Mouse (Mus musculus): Measurements from ENCODE around the gene Etnppl.

Etnppl gene

DNA sequence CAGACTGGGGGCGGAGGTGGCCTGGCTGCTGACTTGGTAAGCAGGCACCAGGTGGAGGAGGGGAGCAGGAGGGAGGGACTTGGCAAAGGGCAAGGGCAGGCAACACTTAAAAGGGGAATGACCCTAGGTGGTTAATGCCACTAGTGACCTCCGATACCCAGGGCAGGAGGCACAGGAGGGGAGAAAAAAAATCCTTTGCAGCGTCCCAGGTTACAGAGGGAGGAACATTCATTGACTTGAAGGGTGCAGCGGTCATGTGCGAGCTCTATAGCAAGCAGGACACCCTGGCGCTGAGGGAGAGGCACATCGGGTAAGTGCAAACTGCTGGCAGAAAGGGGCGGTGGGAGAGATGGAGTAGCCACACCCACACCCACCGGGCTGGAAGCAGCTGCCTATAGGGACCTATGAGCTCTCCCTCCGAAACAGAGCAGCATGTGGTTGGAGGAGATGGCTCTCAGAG lies at the start of gene Etnppl:
TSS of gene Etnppl (plus strand) at position 10 of the 460 bp plus-strand sequence.
- peak; percentile 36 for DNase-seq (ENCODE audit: low read depth, low spot score)

DNA sequence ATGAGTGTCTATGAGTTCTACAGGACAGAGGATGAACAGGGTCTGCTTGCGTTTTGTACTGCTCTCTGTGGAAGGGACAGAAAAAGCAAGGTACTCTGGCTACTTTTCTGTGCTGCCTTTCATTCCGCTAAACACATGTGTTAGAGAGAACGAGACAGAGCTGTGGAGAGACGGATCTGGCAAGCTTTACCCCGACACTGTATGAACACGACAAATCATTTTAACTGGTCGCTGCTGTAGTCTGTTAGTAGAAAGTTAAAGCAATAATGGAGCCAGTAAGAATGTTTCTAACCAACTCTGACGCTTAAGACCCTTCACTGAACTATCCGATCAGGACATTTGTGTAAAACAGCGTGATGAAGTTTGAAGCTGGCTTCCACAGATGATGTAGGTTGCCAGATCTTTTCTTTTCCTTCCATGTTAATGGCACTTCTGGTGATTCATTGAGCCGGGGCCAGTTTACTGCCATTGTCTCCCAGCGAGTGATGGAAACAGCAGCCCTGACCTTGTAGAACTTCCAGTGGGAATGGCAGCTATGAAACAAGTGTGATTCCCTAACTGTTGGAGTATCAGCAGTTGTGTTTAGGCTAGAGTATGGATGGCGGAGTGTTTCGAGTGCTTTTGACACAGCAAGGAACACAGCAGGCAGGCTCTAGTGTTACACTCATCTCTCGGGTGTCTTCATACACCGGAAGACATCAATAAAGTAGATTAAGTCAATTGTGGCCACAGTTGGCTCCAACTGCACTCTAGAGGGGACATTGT lies 48.7 kb upstream of the Etnppl start:
- peak; percentile 16 for DNase-seq (ENCODE audit: low read depth, low spot score)

DNA sequence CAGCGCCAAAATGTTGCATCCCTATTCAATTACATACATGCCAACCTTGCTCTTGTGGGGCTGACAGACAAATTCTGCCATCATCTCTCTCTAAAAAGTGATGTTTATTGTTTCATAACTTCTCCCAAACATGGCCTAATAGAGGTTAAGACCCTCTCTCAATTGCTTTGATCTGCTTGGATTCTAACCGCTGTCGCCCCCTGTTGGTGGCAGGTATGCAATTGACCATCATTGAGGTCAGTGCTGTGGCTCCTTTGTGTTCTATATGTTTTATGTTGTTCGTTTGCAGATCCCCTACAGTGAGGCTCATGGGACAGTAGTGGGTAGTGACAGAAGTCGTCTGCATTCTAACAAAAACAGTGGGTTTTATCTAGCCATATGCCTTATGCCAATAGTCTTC lies 44.0 kb upstream of the Etnppl start:
- no peak for DNase-seq (ENCODE audit: low read depth, low spot score)

DNA sequence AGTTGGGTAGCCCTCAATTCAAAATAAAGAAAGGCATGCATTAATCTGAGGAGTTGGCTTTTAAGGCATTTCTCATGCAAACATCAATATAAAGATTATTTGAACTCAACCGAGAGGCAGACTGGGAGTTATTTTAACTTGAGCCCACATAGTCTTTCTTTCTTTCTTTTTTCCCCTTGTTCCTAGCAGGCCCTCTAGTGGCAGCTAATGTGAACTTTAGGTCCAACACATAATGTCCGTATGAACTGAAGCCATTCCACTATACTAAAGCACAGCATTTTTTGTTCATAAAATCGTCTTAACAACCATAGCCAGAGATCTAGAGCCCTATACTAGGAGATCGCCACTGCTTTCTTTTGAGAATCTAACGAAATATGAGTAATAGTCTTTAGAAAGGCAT lies 42.6 kb upstream of the Etnppl start:
- peak; percentile 58 for DNase-seq (ENCODE audit: low read depth, low spot score)

DNA sequence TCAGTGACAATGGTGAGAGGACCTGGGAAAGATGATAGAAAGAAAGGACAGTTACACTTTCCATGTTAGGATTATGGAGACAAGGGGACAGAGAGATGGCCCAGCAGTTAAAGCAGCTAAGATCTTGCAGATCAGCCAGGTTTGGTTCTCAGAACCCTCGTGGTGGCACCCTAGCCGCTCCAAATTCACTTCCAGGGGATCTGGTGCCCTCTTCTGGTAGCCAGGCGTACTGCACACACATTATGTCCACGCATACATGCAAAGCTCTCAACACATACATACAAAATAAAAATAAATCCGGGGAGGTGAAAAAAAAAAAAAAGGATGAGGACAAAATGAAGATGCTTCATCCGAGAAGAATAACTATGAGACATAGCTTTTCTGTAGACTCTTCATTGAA lies 40.6 kb upstream of the Etnppl start:
- DNase-seq (ENCODE audit: low read depth, low spot score): peak; percentile 43

DNA sequence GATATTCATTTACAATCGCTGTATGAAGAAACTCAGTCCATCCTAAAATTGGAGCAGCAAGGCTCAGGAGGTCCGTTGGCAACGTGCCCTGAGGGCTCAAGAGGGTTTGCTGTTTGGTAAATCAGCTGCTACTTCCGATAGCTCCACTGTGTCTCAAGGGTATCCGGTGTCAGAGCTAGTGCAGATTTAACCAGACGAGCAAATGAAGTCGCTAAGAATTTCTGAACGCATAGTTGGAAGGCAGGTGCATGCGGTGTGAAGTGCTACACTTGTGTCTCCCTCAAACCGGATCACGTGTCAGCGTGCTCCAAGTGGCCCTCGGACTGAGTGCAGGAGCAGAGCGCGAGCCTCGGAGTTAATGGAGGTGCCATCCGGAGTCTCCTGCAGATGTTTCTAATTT lies 37.7 kb upstream of the Etnppl start:
- DNase-seq (ENCODE audit: low read depth, low spot score): peak; percentile 37

DNA sequence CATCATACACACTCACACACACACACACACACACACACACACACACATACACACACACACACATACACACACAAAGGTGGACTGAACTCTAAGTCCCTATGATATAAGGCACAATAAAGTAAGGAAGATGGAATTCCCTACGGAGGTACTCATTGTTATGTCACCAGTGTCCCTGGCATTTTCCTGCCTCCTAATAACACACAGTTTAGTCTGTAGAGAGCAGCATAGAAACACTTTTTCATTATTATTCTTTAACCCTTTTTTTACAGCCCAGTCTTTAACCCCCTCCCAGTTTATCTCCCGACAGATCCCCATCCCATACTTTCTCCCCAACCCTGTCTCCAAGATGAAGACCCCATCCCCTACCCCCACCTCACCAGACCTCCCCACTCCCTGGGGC lies 35.7 kb upstream of the Etnppl start:
- no peak for DNase-seq (ENCODE audit: low read depth, low spot score)

DNA sequence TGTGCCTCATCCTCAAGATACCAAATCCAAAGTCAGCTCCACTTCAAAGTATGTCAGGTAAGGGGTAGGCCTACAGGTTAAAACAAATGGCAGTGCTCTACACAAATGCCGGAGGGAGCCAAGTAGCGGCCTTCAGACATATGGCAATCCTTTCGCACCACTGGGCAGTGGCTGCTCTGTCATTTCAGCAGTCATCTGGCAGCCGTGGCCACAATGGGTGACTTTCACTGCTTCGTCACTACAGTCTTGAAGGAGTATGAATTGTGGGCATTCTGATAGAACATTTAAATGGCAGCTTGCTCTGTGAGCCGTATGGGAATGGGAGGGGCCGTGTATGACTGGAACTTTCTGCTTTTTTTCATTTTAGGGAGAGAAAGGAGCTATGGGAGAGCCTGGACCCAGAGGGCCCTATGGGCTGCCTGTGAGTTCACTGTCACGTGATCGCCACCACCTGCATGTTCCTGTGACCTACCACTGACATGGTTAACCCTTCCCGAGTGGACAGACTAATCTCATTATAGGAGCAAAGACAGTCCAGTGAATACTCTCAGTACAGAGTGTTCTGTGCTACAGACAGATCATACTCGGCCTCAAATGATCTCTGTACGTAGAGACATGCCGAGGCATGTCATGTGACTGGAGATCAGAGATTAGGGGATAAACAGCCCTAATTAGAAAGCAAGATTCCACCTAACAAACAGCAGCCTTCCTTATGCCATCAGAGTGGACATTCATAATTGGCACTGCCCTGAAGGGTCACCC lies 34.2 kb upstream of the Etnppl start:
- DNase-seq (ENCODE audit: low read depth, low spot score): no peak

DNA sequence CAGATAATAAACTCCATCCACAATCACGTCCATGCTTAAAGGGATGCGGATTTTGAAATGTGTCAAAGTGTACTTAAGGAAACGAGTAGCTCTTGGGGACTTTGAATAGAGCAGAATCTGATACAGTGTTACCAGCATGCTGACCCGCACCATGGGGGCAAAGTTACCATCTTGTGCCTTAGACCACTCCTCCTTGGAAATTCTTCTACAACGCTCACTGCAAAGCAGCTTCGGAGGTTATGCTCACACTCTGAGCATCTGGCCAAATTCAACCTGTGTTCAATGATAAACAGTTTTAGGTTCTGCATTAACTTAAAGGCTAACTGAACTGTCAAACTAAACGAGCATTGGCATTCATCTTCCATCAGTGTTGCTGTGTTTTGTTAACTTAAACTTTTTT lies 33.2 kb upstream of the Etnppl start:
- no peak for DNase-seq (ENCODE audit: low read depth, low spot score)

DNA sequence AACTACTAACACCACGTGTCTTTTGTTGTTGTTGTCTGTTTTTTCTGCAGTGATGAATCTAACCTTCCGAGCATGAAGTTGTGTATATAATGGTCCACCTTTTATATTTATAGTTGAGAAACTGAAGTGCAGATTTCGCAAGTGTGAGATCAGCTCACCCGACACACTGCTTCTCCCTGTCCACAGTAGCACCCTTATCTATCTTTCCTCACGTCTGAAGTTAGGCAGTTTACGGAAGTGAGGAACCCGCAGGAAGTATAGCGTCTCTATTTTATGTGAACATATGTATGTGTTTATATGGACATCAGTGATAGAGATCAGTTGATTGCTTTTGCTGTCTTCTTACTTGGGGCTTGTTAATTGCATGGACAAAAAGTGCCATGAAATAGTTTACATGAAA lies 22.2 kb upstream of the Etnppl start:
- no peak for DNase-seq (ENCODE audit: low read depth, low spot score)

DNA sequence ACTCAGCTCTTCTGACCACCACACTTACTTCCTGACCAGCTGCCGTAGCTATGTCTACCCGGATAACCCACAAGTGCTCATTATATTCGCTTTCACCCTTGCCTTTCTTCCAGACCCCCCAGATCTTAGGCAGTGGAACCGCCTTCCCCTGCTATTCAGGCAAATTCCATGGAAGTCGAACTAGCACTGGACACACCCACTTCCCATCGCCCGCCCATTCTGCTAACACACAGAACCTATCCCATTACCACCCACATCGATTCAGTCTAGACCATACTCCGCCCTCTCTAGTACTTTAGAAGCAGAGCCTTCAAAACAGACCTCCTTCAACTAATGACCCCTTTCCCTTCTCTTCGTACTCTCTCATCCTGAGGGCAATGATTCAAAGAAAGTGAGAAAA lies 15.8 kb upstream of the Etnppl start:
- DNase-seq (ENCODE audit: low read depth, low spot score): no peak

DNA sequence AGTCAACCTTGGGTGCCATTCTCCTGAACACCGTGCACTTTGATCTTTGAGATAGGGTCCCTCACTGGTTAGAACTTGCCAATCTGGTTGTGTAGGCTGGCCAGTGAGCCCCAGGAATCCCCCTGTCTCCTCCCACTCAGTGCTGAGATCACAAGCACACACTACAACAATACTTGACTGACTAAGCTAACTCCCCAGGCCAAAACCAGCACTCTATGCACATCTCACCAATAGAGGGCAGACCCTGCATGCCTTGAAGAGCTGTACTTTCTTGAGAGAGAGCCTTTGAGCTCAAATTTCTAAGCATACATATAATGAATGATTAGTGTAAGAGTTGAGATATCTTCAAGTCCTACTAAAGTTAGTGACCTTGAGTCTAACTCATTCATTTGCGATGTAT lies 9.3 kb upstream of the Etnppl start:
- no peak for DNase-seq (ENCODE audit: low read depth, low spot score)

DNA sequence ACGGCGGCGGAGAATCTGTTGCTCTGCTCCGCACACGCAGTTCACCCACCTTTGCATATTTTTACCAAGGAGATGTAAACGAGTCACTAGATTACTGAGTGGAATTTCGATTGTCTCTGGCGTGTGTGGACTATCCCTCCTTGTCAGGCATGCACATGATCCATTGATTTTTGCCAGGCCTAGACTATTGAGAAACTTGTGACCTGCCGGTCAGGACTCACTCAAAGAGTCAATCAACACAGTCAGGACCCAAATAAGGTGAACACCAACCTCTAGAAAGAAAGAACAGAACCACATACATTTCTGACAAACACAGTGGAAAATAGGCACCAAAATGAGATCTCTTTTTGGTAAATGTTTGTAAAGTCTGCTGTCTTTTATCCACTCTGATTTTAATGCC lies 2.8 kb upstream of the Etnppl start:
- DNase-seq (ENCODE audit: low read depth, low spot score): no peak

DNA sequence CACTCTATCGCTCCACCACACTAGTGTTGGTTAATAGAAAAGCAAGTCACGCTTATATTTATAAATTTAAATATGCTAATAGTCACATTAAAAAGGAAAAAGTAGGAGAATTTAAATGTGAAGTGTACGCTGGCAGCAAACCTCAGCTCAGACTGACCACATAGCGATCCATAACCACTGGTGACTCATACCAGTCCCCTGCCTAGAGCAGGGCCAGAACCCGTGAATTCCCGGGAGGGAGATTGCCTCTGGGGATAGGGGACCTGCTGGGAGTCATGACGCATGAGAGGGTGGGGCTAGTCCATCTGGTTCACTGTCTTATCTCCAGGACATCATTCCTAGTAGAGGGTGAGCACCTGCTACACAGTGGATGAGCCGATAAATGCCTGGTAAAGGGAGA lies 1.6 kb upstream of the Etnppl start:
- no peak for DNase-seq (ENCODE audit: low read depth, low spot score)

DNA sequence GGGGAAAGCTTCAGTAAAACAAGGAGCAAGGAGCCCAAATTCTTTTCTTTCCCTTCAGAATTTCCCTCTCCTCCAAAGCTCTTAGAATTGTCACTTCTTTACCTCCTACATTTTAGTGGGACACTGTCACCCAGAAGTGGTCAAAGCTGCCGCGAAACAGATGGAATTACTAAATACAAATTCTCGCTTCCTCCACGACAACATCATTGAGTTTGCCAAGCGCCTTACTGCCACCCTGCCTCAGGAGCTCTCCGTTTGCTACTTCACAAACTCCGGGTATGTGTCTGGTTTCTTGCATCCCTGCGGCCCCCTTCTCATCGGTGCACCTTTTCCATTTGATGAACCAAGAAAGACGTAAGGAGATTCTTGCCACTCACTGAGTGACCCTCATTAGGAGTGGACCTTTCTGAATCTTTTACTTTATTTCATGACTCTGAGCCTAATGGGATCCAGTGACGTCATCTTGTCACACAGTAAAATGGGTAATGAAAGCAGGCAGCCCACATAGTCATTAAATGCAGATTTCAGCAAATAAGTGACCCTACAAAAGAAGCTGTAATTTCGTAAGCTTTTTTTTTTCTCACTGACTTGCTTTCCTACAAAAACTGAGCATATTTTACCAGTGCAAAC lies 3.4 kb downstream of the Etnppl start:
- DNase-seq (ENCODE audit: low read depth, low spot score): no peak

DNA sequence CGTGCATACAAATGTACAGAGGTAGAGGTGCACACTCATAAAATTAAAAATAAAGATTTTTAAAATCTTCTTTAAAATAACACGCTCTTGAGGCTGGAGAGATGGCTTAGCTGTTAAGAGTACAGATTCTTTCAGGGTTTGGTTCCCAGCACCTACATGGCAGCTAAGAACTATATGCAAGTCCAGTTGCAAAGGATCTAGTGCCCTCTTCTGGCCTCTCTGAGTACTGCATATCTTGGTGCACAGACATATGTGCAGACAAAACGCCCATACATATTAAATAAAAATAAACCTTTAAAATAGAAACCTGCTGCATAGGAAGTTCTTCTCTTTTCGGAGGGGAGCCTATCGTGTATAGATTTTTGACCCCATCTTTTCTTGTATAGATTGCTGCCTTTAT lies 11.1 kb downstream of the Etnppl start:
- DNase-seq (ENCODE audit: low read depth, low spot score): no peak

DNA sequence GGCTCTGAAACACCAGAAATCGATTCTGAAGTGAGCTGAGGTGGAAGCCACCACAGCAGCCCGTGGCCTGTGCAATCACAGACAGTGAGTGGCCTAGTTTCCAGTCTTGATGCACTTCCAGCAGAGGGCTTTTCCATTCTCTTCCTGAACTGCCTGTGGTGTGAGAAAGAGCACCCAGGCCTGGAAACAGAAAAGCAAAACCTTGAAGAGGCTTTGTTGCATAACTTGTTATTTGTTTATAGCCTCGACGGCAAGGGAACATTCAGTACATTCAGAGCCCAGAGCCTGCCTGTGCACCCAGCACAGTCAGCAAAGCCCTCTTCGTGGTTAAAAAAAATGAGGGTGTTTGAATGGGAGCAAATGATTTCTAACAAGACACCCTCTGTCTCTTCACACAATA lies 16.6 kb downstream of the Etnppl start:
- no peak for DNase-seq (ENCODE audit: low read depth, low spot score)

DNA sequence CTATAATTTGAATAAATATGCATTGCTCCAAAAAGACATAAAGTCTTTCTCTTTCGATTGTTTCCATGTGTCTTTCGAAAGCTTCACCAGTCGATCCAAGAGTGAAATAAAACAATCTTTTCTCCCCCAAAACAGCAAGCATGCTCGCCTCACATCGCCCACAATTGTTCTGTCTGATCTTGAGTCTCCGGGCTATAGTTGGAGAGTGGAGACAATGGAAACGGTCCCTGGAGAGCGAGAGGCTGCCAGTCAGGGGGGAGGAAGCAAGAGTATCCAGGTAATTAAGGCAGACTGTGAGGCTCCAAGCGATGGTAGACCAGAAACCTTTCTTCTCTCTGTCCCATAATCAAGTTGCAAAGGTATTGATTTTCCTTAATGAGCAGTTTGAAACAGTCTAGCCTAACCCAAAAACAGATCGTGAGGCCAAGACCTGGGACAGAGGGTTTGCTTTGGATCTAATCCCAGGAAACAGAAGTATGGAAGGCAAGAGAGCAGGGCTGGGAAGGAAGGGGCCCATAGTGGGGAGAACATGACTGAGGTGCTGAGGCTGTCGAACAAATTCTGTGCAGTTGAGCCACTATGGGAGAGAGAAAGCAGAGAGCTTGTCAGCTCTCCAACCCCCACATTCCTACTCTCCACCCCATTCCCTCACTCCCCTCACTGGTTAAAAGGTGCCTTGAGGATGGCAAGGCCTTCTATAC lies 29.0 kb downstream of the Etnppl start:
- no peak for DNase-seq (ENCODE audit: low read depth, low spot score)

DNA sequence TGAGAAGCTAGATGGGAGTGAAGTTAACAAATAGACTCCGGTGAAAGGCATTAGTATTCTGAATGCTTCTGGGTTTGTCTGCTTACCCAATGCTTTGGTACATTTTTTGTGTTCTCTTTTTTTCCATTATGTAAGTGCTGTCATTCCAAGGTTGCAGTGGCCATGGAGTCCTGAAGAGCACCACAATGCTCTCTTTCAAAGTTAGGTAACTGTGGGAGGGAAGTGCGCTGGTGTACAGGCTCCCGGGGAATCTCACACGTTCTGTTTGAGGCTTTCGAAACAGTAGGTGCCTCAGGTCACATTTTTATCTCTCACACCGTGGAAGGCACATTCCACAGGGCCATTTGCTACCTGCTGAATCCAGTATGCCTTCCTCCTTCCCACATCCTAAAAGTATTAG lies 32.3 kb downstream of the Etnppl start:
- no peak for DNase-seq (ENCODE audit: low read depth, low spot score)

DNA sequence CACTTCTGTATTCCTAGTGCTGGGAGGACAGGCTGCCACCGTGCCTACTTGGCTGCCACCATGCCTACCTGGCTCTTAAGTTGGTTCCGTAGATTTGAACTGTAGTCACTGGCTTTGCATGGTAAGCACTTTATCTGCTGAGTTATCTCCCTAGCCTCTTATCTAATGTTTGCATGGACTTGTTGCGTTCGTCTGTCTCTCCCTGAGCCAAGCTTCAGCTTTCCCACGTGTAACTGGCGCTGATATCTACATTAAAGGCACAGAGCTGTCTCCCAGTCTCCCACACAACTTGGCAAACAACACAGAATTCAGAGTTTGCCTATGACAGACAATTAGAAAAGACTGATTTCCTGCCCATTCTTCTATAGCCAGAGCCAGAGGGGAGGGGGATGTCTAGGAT lies 43.4 kb downstream of the Etnppl start:
- DNase-seq (ENCODE audit: low read depth, low spot score): no peak

DNA sequence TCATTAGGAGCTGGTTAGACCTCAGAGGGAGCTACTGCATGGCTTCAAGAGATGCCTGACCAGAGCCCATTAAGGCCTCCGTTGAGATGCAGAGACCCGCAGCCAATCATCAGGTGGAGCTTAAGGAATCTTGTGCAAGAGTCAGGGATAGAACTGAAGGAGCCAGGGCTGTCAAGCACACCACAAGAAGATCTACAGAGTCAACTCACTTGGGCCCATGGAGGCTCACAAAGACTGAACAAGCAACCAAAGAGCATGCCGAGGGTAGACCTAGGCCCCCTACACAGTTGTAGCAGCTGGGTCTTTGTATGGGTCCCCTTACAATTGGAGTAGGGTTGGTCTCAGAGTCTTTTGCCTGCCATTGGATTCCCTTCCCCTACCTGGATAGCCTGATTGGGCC lies 45.2 kb downstream of the Etnppl start:
- DNase-seq (ENCODE audit: low read depth, low spot score): no peak

DNA sequence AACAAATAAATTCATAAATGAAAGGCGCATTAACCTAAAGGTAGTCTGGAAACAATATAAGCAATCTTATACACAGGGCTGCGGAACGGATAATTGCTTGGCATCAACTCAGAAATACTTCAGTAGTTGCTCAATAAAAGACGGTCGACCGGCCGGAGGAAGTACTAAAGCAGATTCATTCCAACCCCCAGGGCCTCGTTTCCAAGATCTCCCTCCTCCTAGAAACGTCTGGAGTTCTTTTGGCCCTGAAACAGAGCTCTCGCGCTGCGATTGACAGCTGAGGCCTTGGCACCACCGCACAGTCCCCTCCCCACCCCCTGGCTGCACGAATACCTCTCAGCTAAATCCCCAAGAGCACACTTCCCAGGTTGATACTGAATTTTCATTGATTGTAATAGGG lies 54.0 kb downstream of the Etnppl start:
- no peak for DNase-seq (ENCODE audit: low read depth, low spot score)
